24 mouse cellular contexts compared by ENCODE assay signal in genomic region chr7:132795141-132795540, GRCm38 (mm10). TPM values are rescaled to one million over a fixed set of nuclear protein-coding genes. Genes with fewer than 3 reads are reported as not detected.
DNase-seq lines count a peak whose midpoint lies in the region; TF ChIP-seq lines count a peak whose summit lies in the region.
"Had no signal": no experiment of that assay in that cellular context is flagged by ENCODE, and none has a peak within 500 bp of the region (broad histone marks: within the 10 kb centered on the region; RNA-seq: fewer than 3 reads in every experiment).

No protein-coding gene starts in this region.

- DNase-seq in cerebellum, adult 2 months, result no peak
- DNase-seq in cerebellum, adult 18-20 months, result no peak
- DNase-seq in spleen, adult 2 months (ENCODE audit: low read depth in 1 of 2, low spot score in 2 of 2), result no peak
- no peak for DNase-seq in spleen, adult 18-20 months
- peak; percentile 72 for DNase-seq in induced T-regulatory cell, adult 2 months (ENCODE audit: low read depth)
- no peak for DNase-seq in midbrain, embryonic 10.5 days (ENCODE audit: low spot score)
- no peak for DNase-seq in right cerebral cortex, adult 18-20 months
- DNase-seq: adrenal gland, adult 8-10 months; adrenal gland, postnatal 36 days; B cell, adult 2 months; cerebellum, adult 11 months; cerebellum, adult 9-11 months; cerebellum, postnatal 36 days; embryo, embryonic 11 days; heart, adult 2 months; heart, postnatal 14 days had no signal

- H3K4me1 ChIP-seq in cerebellum, adult 2 months (ENCODE audit: control insufficient read depth, insufficient read depth, low read length), result peaks cover 61% of the 10 kb centered on the region
- H3K4me1 ChIP-seq in spleen, adult 2 months (ENCODE audit: control insufficient read depth, insufficient read depth, insufficient read length), result peaks cover 22% of the 10 kb centered on the region; the same call in 1 of the 2 replicates
- H3K4me1 ChIP-seq in midbrain, embryonic 10.5 days, result peaks cover 46% of the 10 kb centered on the region

- H3K4me3 ChIP-seq in cerebellum, adult 2 months (replicated peaks; ENCODE audit: insufficient read depth, low read depth, low read length), result no peak overlapping the region
- no peak overlapping the region for H3K4me3 ChIP-seq in spleen, adult 2 months (ENCODE audit: extremely low read depth, insufficient read depth, insufficient read length)
- H3K4me3 ChIP-seq in midbrain, embryonic 10.5 days, result no peak overlapping the region
- H3K4me3 ChIP-seq: embryonic facial prominence, embryonic 15.5 days; erythroblast, embryonic 14.5 days; forebrain, embryonic 10.5 days; gastrocnemius, adult 2 months; heart, adult 2 months; heart, embryonic 15.5 days had no signal

- peak overlapping the region; percentile 50; the same call in 1 of the 2 replicates for H3K27ac ChIP-seq in cerebellum, adult 2 months (ENCODE audit: insufficient read depth, low read length)
- peak overlapping the region; percentile 46; the same call in 1 of the 2 replicates for H3K27ac ChIP-seq in spleen, adult 2 months (ENCODE audit: insufficient read depth, low read length)
- H3K27ac ChIP-seq in midbrain, embryonic 10.5 days (replicated peaks), result no peak overlapping the region
- H3K27ac ChIP-seq: embryonic facial prominence, embryonic 15.5 days; forebrain, embryonic 10.5 days; gastrocnemius, adult 2 months; heart, adult 2 months; heart, embryonic 15.5 days; hindbrain, embryonic 14.5 days had no signal

- H3K36me3 ChIP-seq in spleen, adult 2 months (ENCODE audit: control insufficient read depth, insufficient read depth, low read length), result no peaks in the 10 kb centered on the region
- H3K36me3 ChIP-seq in midbrain, embryonic 10.5 days, result peaks cover 4% of the 10 kb centered on the region; the same call in 1 of the 2 replicates
- H3K36me3 ChIP-seq: embryonic facial prominence, embryonic 15.5 days; heart, embryonic 15.5 days had no signal

- no peak for TF ChIP-seq CTCF in cerebellum, adult 2 months (IDR thresholded peaks at IDR 0.05; ENCODE audit: borderline replicate concordance, insufficient read depth, low read depth, low read length)
- TF ChIP-seq CTCF in spleen, adult 2 months (IDR thresholded peaks at IDR 0.05; ENCODE audit: extremely low read depth, insufficient read depth, insufficient read length, insufficient replicate concordance), result no peak

- no peaks in the 10 kb centered on the region for H3K27me3 ChIP-seq in cerebellum, adult 2 months (ENCODE audit: control insufficient read depth, insufficient read depth, low read length)
- H3K27me3 ChIP-seq in spleen, adult 2 months (ENCODE audit: control insufficient read depth, insufficient read depth, low read length), result no peaks in the 10 kb centered on the region
- H3K27me3 ChIP-seq in midbrain, embryonic 10.5 days (ENCODE audit: low read depth, poor library complexity, severe bottlenecking), result no peaks in the 10 kb centered on the region
- H3K27me3 ChIP-seq: CH12.LX; embryonic facial prominence, embryonic 15.5 days; heart, embryonic 15.5 days; Patski had no signal

- 58% methylated on average over 5 of the region's 5 CpGs for WGBS in cerebellum, adult 2 months
- WGBS in spleen, adult 2 months, result 75% methylated on average over 5 of the region's 5 CpGs
- 94% methylated on average over 5 of the region's 5 CpGs for WGBS in midbrain, embryonic 10.5 days

- no peaks in the 10 kb centered on the region for H3K9me3 ChIP-seq in midbrain, embryonic 10.5 days (replicated peaks)
- H3K9me3 ChIP-seq: embryonic facial prominence, embryonic 15.5 days; forebrain, embryonic 10.5 days; heart, embryonic 15.5 days had no signal

- no peak for TF ChIP-seq POLR2A in cerebellum, adult 2 months (IDR thresholded peaks at IDR 0.05; ENCODE audit: borderline replicate concordance, insufficient read depth, low read length)
- TF ChIP-seq POLR2A in spleen, adult 2 months (IDR thresholded peaks at IDR 0.05; ENCODE audit: low read depth, low read length), result no peak

RNA-seq across cellular contexts. Expression of gene Fam53b, which starts 18.5 kb away (rescaled TPM):
- 37.3 and 37.8 TPM in 2 replicates for polyA plus RNA-seq in cerebellum, adult 2 months (2012; rRNA removed)
- polyA plus RNA-seq in spleen, adult 2 months (2012; rRNA removed), result 52.4 and 63.2 TPM in 2 replicates
- polyA plus RNA-seq in midbrain, embryonic 10.5 days (2016; fragmentation: Nextera tagmentation; extraction: Ambion mirVana), result 23.1 and 25.0 TPM in 2 replicates

RNA-seq across cellular contexts. Expression of gene Eef1akmt2, which starts 57.3 kb away (rescaled TPM):
- 44.7 and 46.3 TPM in 2 replicates for polyA plus RNA-seq in cerebellum, adult 2 months (2012; rRNA removed)
- 3.3 and 4.6 TPM in 2 replicates for polyA plus RNA-seq in spleen, adult 2 months (2012; rRNA removed)
- polyA plus RNA-seq in midbrain, embryonic 10.5 days (2016; fragmentation: Nextera tagmentation; extraction: Ambion mirVana), result 80.7 and 82.0 TPM in 2 replicates
